Mouse (Mus musculus): ENCODE data around the gene Sppl2b. TPM values are rescaled to one million over a fixed set of nuclear protein-coding genes. Genes with fewer than 3 reads are reported as not detected.

The Sppl2b gene
- polyA plus RNA-seq, 1 experiment: 33.4 TPM

GRCm38 (mm10) chr10:80895100-80895499 is 40.0 kb downstream of the Sppl2b start:
- Histone ChIP-seq H3K27me3 (replicated peaks) (peaks cover 29% of the 10 kb centered on the region), H3K9me3 (peaks cover 15% of the 10 kb centered on the region), H3K36me3 (replicated peaks; ENCODE audit: low read length) (peaks cover 32% of the 10 kb centered on the region), H3K4me1 (peaks cover 35% of the 10 kb centered on the region), H3K4me3 (replicated peaks) (peak overlapping the region; percentile 8)
- no peak for TF ChIP-seq GATA1 (IDR thresholded peaks at IDR 0.05; ENCODE audit: borderline replicate concordance, low read length)
- TF ChIP-seq FLI1 (IDR thresholded peaks at IDR 0.05; ENCODE audit: low read length): no peak

- no peak overlapping the region for H3K4me3 ChIP-seq (replicated peaks)
Measured at GRCm38 (mm10) chr10:80895697-80896096, 40.6 kb downstream of the Sppl2b start.

GRCm38 (mm10) chr10:80896581-80897485 is 41.8 kb downstream of the Sppl2b start:
- Histone ChIP-seq H3K27me3 (replicated peaks) (peaks cover 17% of the 10 kb centered on the region), H3K4me3 (replicated peaks) (no peak overlapping the region)

More at GRCm38 (mm10) chr10:80895697-80896096, 40.6 kb downstream of the Sppl2b start:
- TF ChIP-seq GATA1 (IDR thresholded peaks at IDR 0.05; ENCODE audit: borderline replicate concordance, low read length) (no peak), FLI1 (IDR thresholded peaks at IDR 0.05; ENCODE audit: low read length) (no peak)
- Histone ChIP-seq H3K27me3 (replicated peaks) (peaks cover 23% of the 10 kb centered on the region), H3K36me3 (replicated peaks; ENCODE audit: low read length) (peaks cover 32% of the 10 kb centered on the region), H3K4me1 (peaks cover 36% of the 10 kb centered on the region), H3K9me3 (peaks cover 15% of the 10 kb centered on the region)

GRCm38 (mm10) chr10:80897861-80898510 is 42.9 kb downstream of the Sppl2b start:
- Histone ChIP-seq H3K4me3 (replicated peaks) (peak overlapping the region; percentile 23), H3K27me3 (replicated peaks) (peaks cover 11% of the 10 kb centered on the region), H3K9me3 (peaks cover 2% of the 10 kb centered on the region)

More at GRCm38 (mm10) chr10:80896581-80897485, 41.8 kb downstream of the Sppl2b start:
- H3K4me1 ChIP-seq: peaks cover 41% of the 10 kb centered on the region
- no peak for TF ChIP-seq GATA1 (IDR thresholded peaks at IDR 0.05; ENCODE audit: borderline replicate concordance, low read length)
- TF ChIP-seq FLI1 (IDR thresholded peaks at IDR 0.05; ENCODE audit: low read length): no peak
- peaks cover 13% of the 10 kb centered on the region for H3K9me3 ChIP-seq
- H3K36me3 ChIP-seq (replicated peaks; ENCODE audit: low read length): peaks cover 36% of the 10 kb centered on the region

GRCm38 (mm10) chr10:80899074-80899473 is 44.0 kb downstream of the Sppl2b start:
- peaks cover 38% of the 10 kb centered on the region for H3K4me1 ChIP-seq
- H3K36me3 ChIP-seq (replicated peaks; ENCODE audit: low read length): peaks cover 59% of the 10 kb centered on the region
- H3K9me3 ChIP-seq: no peaks in the 10 kb centered on the region
- TF ChIP-seq GATA1 (IDR thresholded peaks at IDR 0.05; ENCODE audit: borderline replicate concordance, low read length) (no peak), FLI1 (IDR thresholded peaks at IDR 0.05; ENCODE audit: low read length) (no peak)
- H3K27me3 ChIP-seq (replicated peaks): peaks cover 8% of the 10 kb centered on the region
- peak overlapping the region; percentile 96 for H3K4me3 ChIP-seq (replicated peaks)

More at GRCm38 (mm10) chr10:80897861-80898510, 42.9 kb downstream of the Sppl2b start:
- Histone ChIP-seq H3K4me1 (peaks cover 39% of the 10 kb centered on the region), H3K36me3 (replicated peaks; ENCODE audit: low read length) (peaks cover 48% of the 10 kb centered on the region)
- TF ChIP-seq FLI1 (IDR thresholded peaks at IDR 0.05; ENCODE audit: low read length) (no peak), GATA1 (IDR thresholded peaks at IDR 0.05; ENCODE audit: borderline replicate concordance, low read length) (no peak)

GRCm38 (mm10) chr10:80899591-80900317 is 44.7 kb downstream of the Sppl2b start:
- H3K36me3 ChIP-seq (replicated peaks; ENCODE audit: low read length): peaks cover 65% of the 10 kb centered on the region
- peaks cover 38% of the 10 kb centered on the region for H3K4me1 ChIP-seq
- no peak for TF ChIP-seq FLI1 (IDR thresholded peaks at IDR 0.05; ENCODE audit: low read length)
- H3K27me3 ChIP-seq (replicated peaks): peaks cover 6% of the 10 kb centered on the region
- peak overlapping the region; percentile 96 for H3K4me3 ChIP-seq (replicated peaks)
- no peaks in the 10 kb centered on the region for H3K9me3 ChIP-seq

- Histone ChIP-seq H3K4me1 (peaks cover 38% of the 10 kb centered on the region), H3K9me3 (no peaks in the 10 kb centered on the region), H3K27me3 (replicated peaks) (no peaks in the 10 kb centered on the region), H3K4me3 (replicated peaks) (peak within 1 kb of the TSS; percentile 96), H3K36me3 (replicated peaks; ENCODE audit: low read length) (peaks cover 74% of the 10 kb centered on the region)
- TF ChIP-seq FLI1 (IDR thresholded peaks at IDR 0.05; ENCODE audit: low read length) (peak; percentile 43; the same call in 1 of the 2 replicates), GATA1 (IDR thresholded peaks at IDR 0.05; ENCODE audit: borderline replicate concordance, low read length) (no peak)
Measured at GRCm38 (mm10) chr10:80900318-80901247, 45.5 kb downstream of the Sppl2b start, which contains the start of gene Timm13. TSS of gene Timm13 (minus strand) at chr10:80900969.

GRCm38 (mm10) chr10:80901409-80902272 is 46.6 kb downstream of the Sppl2b start:
- TF ChIP-seq GATA1 (IDR thresholded peaks at IDR 0.05; ENCODE audit: borderline replicate concordance, low read length) (no peak), FLI1 (IDR thresholded peaks at IDR 0.05; ENCODE audit: low read length) (no peak)
- H3K36me3 ChIP-seq (replicated peaks; ENCODE audit: low read length): peaks cover 82% of the 10 kb centered on the region
- no peaks in the 10 kb centered on the region for H3K27me3 ChIP-seq (replicated peaks)
- H3K4me3 ChIP-seq (replicated peaks): peak overlapping the region; percentile 78
- H3K4me1 ChIP-seq: peaks cover 38% of the 10 kb centered on the region
- no peaks in the 10 kb centered on the region for H3K9me3 ChIP-seq
